Mouse (Mus musculus): ENCODE measurements around the gene Gm10974. TPM values are rescaled to one million over a fixed set of nuclear protein-coding genes. Genes with fewer than 3 reads are reported as not detected.

The Gm10974 gene
- polyA plus RNA-seq, 1 experiment from 2014 or later, result not detected

- H3K4me2 ChIP-seq, result peak within 1 kb of the TSS; percentile 91
- H3K27ac ChIP-seq, result peak within 1 kb of the TSS; percentile 55
- H3K4me1 ChIP-seq, result peaks cover 13% of the 10 kb centered on the region
- H3K27me3 ChIP-seq (replicated peaks), result no peaks in the 10 kb centered on the region
- peak within 1 kb of the TSS; percentile 55 for H3K9ac ChIP-seq
- ATAC-seq (ENCODE audit: insufficient read depth, low FRiP score, low read depth), result peak; percentile 75; the same call in 1 of the 2 replicates
- peak within 1 kb of the TSS; percentile 79 for H3K4me3 ChIP-seq (replicated peaks)
- under 1% methylated on average over 70 of the region's 70 CpGs for WGBS
- no peaks in the 10 kb centered on the region for H3K9me3 ChIP-seq
- no peaks in the 10 kb centered on the region for H3K36me3 ChIP-seq
Measured at GRCm38 (mm10) chr7:66387813-66388521, 22.3 kb downstream of the Gm10974 start, which contains the start of gene Lrrk1. Gene Lrrk1, minus strand, starts transcription at chr7:66388350.

GRCm38 (mm10) chr7:66388621-66389532 is 23.2 kb downstream of the Gm10974 start:
- Histone ChIP-seq H3K9me3 (no peaks in the 10 kb centered on the region), H3K4me2 (peak overlapping the region; percentile 91), H3K36me3 (no peaks in the 10 kb centered on the region), H3K27ac (peak overlapping the region; percentile 55; the same call in 1 of the 2 replicates), H3K4me1 (peaks cover 13% of the 10 kb centered on the region), H3K27me3 (replicated peaks) (no peaks in the 10 kb centered on the region), H3K4me3 (replicated peaks) (peak overlapping the region; percentile 79), H3K9ac (peak overlapping the region; percentile 55; the same call in 1 of the 2 replicates)
- ATAC-seq (ENCODE audit: insufficient read depth, low FRiP score, low read depth), result peak; percentile 77
- WGBS, result 10% methylated on average over 28 of the region's 28 CpGs

GRCm38 (mm10) chr7:66397288-66397687 is 31.6 kb downstream of the Gm10974 start:
- H3K4me2 ChIP-seq, result no peak overlapping the region
- no peak overlapping the region for H3K4me3 ChIP-seq (replicated peaks)
- WGBS, result 58% methylated on average over 3 of the region's 3 CpGs
- H3K27ac ChIP-seq, result no peak overlapping the region
- no peaks in the 10 kb centered on the region for H3K27me3 ChIP-seq (replicated peaks)
- ATAC-seq (ENCODE audit: insufficient read depth, low FRiP score, low read depth), result no peak
- no peaks in the 10 kb centered on the region for H3K9me3 ChIP-seq
- no peaks in the 10 kb centered on the region for H3K4me1 ChIP-seq
- H3K36me3 ChIP-seq, result no peaks in the 10 kb centered on the region
- no peak overlapping the region for H3K9ac ChIP-seq

- Histone ChIP-seq H3K27me3 (replicated peaks) (no peaks in the 10 kb centered on the region), H3K27ac (no peak overlapping the region), H3K4me2 (no peak overlapping the region), H3K9ac (no peak overlapping the region), H3K9me3 (no peaks in the 10 kb centered on the region), H3K4me3 (replicated peaks) (no peak overlapping the region), H3K4me1 (0 out of 2 replicates have a peak, but pooled peaks cover 3% of the 10 kb centered on the region), H3K36me3 (no peaks in the 10 kb centered on the region)
- no peak for ATAC-seq (ENCODE audit: insufficient read depth, low FRiP score, low read depth)
- WGBS, result 57% methylated on average over 8 of the region's 8 CpGs
Measured at GRCm38 (mm10) chr7:66401605-66402004, 35.9 kb downstream of the Gm10974 start.

- no peak overlapping the region for H3K27ac ChIP-seq
- H3K4me3 ChIP-seq (replicated peaks), result no peak overlapping the region
- H3K27me3 ChIP-seq (replicated peaks), result no peaks in the 10 kb centered on the region
- H3K36me3 ChIP-seq, result no peaks in the 10 kb centered on the region
- 0 out of 2 replicates have a peak, but pooled peaks cover 3% of the 10 kb centered on the region for H3K4me1 ChIP-seq
- H3K4me2 ChIP-seq, result no peak overlapping the region
- 85% methylated on average over 5 of the region's 5 CpGs for WGBS
- no peak overlapping the region for H3K9ac ChIP-seq
- no peak for ATAC-seq (ENCODE audit: insufficient read depth, low FRiP score, low read depth)
- no peaks in the 10 kb centered on the region for H3K9me3 ChIP-seq
Measured at GRCm38 (mm10) chr7:66402876-66403275, 37.2 kb downstream of the Gm10974 start.

- 41% methylated on average over 10 of the region's 10 CpGs for WGBS
- Histone ChIP-seq H3K4me1 (0 out of 2 replicates have a peak, but pooled peaks cover 3% of the 10 kb centered on the region), H3K9me3 (no peaks in the 10 kb centered on the region), H3K4me3 (replicated peaks) (no peak overlapping the region), H3K4me2 (0 out of 2 replicates have a peak overlapping the region, but pooled peaks have one; percentile 3), H3K27me3 (replicated peaks) (no peaks in the 10 kb centered on the region), H3K9ac (no peak overlapping the region), H3K36me3 (no peaks in the 10 kb centered on the region), H3K27ac (no peak overlapping the region)
- ATAC-seq (ENCODE audit: insufficient read depth, low FRiP score, low read depth), result no peak
Measured at GRCm38 (mm10) chr7:66404141-66404540, 38.4 kb downstream of the Gm10974 start.

- no peaks in the 10 kb centered on the region for H3K36me3 ChIP-seq
- H3K4me3 ChIP-seq (replicated peaks), result no peak overlapping the region
- WGBS, result 59% methylated on average over 4 of the region's 4 CpGs
- no peak overlapping the region for H3K27ac ChIP-seq
- ATAC-seq (ENCODE audit: insufficient read depth, low FRiP score, low read depth), result peak; percentile 7; the same call in 1 of the 2 replicates
- H3K4me1 ChIP-seq, result 0 out of 2 replicates have a peak, but pooled peaks cover 3% of the 10 kb centered on the region
- H3K9ac ChIP-seq, result no peak overlapping the region
- no peaks in the 10 kb centered on the region for H3K27me3 ChIP-seq (replicated peaks)
- H3K4me2 ChIP-seq, result no peak overlapping the region
- no peaks in the 10 kb centered on the region for H3K9me3 ChIP-seq
Measured at GRCm38 (mm10) chr7:66404802-66405201, 39.1 kb downstream of the Gm10974 start.

- no peak for ATAC-seq (ENCODE audit: insufficient read depth, low FRiP score, low read depth)
- Histone ChIP-seq H3K4me2 (no peak overlapping the region), H3K36me3 (no peaks in the 10 kb centered on the region), H3K27ac (no peak overlapping the region), H3K4me1 (0 out of 2 replicates have a peak, but pooled peaks cover 3% of the 10 kb centered on the region), H3K9ac (no peak overlapping the region), H3K27me3 (replicated peaks) (no peaks in the 10 kb centered on the region), H3K9me3 (no peaks in the 10 kb centered on the region), H3K4me3 (replicated peaks) (no peak overlapping the region)
- WGBS, result 51% methylated on average over 11 of the region's 11 CpGs
Measured at GRCm38 (mm10) chr7:66405541-66405940, 39.8 kb downstream of the Gm10974 start.

GRCm38 (mm10) chr7:66405951-66406721 is 40.4 kb downstream of the Gm10974 start:
- H3K27me3 ChIP-seq (replicated peaks), result no peaks in the 10 kb centered on the region
- H3K4me1 ChIP-seq, result 0 out of 2 replicates have a peak, but pooled peaks cover 3% of the 10 kb centered on the region
- no peak overlapping the region for H3K9ac ChIP-seq
- H3K36me3 ChIP-seq, result no peaks in the 10 kb centered on the region
- no peak overlapping the region for H3K4me2 ChIP-seq
- no peak overlapping the region for H3K27ac ChIP-seq
- no peak overlapping the region for H3K4me3 ChIP-seq (replicated peaks)
- ATAC-seq (ENCODE audit: insufficient read depth, low FRiP score, low read depth), result no peak
- no peaks in the 10 kb centered on the region for H3K9me3 ChIP-seq
- WGBS, result 38% methylated on average over 13 of the region's 13 CpGs

GRCm38 (mm10) chr7:66406971-66407370 is 41.3 kb downstream of the Gm10974 start:
- Histone ChIP-seq H3K9ac (no peak overlapping the region), H3K36me3 (no peaks in the 10 kb centered on the region), H3K27ac (no peak overlapping the region), H3K4me3 (replicated peaks) (no peak overlapping the region), H3K27me3 (replicated peaks) (no peaks in the 10 kb centered on the region), H3K4me1 (0 out of 2 replicates have a peak, but pooled peaks cover 3% of the 10 kb centered on the region), H3K4me2 (no peak overlapping the region), H3K9me3 (no peaks in the 10 kb centered on the region)
- no peak for ATAC-seq (ENCODE audit: insufficient read depth, low FRiP score, low read depth)
- WGBS, result 60% methylated on average over 8 of the region's 8 CpGs

GRCm38 (mm10) chr7:66409433-66409832 is 43.7 kb downstream of the Gm10974 start:
- H3K27ac ChIP-seq, result no peak overlapping the region
- ATAC-seq (ENCODE audit: insufficient read depth, low FRiP score, low read depth), result no peak
- WGBS, result 72% methylated on average over 6 of the region's 6 CpGs
- H3K4me3 ChIP-seq (replicated peaks), result no peak overlapping the region
- H3K36me3 ChIP-seq, result no peaks in the 10 kb centered on the region
- H3K9ac ChIP-seq, result no peak overlapping the region
- no peaks in the 10 kb centered on the region for H3K9me3 ChIP-seq
- no peaks in the 10 kb centered on the region for H3K27me3 ChIP-seq (replicated peaks)
- H3K4me2 ChIP-seq, result no peak overlapping the region
- no peaks in the 10 kb centered on the region for H3K4me1 ChIP-seq

Measured in stomach, embryonic 15.5 days (tissue).